Mouse (Mus musculus) layer of hippocampus, postnatal 10 days (tissue): ENCODE results near the gene Olfr1341. TPM values are rescaled to one million over a fixed set of nuclear protein-coding genes. Genes with fewer than 3 reads are reported as not detected.
A peak's percentile ranks its signal among the peaks of the same experiment; 100 is the strongest.

Experiments
- DNase-seq, 2 experiments: peaks; one replicate each; pipeline ENCODE4 v3.0.0; 2021; ENCODE audit warnings: low spot score in 2 of 2
- long read RNA-seq: library from polyadenylated mRNA; stranded (forward); transcript quantifications from one replicate; pipeline ENCODE4 v2.0.0, GENCODE M21; 2023
- total RNA-seq, 2 experiments: library from RNA; stranded (reverse); gene quantifications; 2 replicates each; pipeline ENCODE4 v1.2.3; 2021

Olfr1341 gene
- total RNA-seq: not detected
- long read RNA-seq: 0 reads

DNA sequence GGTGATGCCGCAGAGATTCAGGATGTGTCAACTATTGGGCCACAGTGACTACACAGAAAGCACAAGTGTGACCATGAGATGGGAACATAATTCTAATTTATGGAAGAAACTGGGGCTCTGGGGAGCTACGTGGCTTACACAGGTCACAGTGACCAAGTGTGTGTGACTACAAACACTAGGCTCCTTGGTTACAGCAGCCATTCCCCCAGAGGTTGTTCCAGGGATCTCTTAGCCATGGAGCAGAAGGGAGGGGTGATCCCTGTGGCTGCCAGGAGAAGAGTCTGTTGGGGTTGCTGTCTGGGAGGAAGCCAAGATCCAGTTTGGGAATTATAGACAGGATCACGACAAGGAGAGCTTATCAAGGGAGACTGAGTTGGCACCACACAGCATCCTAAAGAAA, at the start of gene Olfr1341:
Olfr1341 (plus strand) TSS at position 301 of the 400 bp plus-strand sequence.
- no peak for DNase-seq

- DNase-seq: no peak
These were observed 44.7 kb upstream of the Olfr1341 start, which contains the start of gene Olfr62 for GRCm38 (mm10) chr4:118658652-118659051. TSS of gene Olfr62 (plus strand) at chr4:118658952.

GRCm38 (mm10) chr4:118687086-118687485, 16.2 kb upstream of the Olfr1341 start:
- DNase-seq: no peak

DNA sequence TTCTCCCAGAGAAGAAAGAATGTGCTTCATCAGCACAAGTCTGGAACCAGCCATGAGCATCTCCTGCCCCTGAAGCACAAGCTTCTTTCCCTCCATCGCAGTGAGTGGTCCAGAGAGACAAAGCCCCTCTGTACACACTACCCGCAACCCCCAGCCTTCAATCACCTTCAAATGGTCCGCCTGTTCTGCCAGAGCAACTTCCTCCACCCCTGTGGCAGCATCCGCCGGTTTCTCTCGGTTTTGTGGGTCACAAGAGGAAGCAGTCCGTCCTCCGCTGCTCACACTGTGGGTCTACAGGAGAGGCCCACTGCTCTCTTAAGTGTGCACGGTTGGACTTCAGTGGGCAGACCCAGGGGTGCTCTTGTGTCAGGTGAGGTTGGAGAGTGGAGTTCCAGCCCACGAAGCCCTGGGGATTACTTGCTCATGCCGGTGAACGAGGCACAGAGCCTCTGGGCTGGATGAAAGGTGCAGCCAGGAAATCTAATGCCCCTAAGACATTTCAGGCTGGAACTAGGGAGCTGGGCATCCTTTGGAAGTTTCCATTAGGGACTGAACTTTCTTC, 10.8 kb upstream of the Olfr1341 start, which contains the start of gene Olfr1342:
Olfr1342 (minus strand) TSS at position 345 of the 562 bp plus-strand sequence.
- no peak for DNase-seq

DNA sequence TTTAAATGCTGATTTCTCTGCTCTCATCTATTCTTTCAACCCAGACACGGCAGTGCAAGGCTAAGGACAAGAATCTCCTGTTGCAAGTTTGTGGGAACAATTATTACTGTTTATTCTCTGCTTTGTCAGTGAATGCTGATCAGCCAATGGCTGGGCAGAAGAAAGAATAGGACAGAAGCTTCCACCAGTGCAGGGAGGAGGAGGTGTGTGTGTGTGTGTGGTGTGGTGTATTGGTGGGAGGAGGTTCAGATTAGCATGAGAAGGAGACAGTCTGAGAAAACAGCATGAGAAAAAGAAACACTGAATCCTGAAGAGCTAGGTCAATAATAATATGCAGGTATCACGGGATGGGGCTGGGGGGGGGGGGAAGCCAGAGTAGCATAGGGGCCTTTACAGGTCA, 9.5 kb upstream of the Olfr1341 start:
- no peak for DNase-seq

DNA sequence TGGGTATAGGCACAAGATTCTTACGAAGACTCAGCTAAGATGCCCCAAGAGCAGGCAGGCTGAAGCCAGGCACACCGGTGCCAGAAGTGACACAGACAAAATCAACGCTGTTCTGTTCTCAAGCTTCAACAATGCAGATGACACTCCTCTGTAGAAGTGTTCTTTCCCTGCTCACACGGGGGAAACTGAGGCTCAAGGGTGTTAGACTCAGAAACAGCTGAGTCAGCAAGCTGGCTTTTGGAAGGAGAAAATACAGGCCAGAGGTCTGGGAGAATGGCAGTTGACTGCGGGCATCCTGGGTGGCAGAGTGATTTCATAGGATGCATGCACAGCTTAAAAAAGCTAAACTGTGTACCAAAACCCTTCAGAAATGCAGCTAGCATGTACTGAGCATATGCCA, 4.8 kb downstream of the Olfr1341 start:
- DNase-seq: no peak

- DNase-seq: no peak
These were observed 8.3 kb downstream of the Olfr1341 start for GRCm38 (mm10) chr4:118711656-118712055.

DNA sequence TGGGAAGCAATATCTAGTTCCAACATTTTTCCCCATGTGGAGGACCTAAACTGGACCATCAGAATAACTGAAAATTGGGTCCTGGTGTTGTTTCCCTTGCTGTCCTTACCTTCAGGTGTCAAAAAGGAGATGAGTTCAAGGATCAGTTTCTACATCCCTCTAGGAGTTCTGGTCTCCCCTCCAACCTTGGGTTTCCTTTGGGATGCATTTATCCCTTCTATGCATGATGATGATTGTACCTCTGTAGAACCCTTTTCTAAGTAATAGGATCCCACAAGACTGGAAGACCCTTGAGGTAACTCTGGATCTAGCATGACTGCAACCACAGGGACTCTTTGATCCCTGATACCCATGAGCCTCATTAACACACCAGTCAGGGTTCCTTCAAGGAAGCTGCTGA, 16.5 kb downstream of the Olfr1341 start, which contains the start of gene Olfr1340:
Olfr1340 (plus strand) TSS at position 301 of the 400 bp plus-strand sequence.
- DNase-seq: no peak

DNA sequence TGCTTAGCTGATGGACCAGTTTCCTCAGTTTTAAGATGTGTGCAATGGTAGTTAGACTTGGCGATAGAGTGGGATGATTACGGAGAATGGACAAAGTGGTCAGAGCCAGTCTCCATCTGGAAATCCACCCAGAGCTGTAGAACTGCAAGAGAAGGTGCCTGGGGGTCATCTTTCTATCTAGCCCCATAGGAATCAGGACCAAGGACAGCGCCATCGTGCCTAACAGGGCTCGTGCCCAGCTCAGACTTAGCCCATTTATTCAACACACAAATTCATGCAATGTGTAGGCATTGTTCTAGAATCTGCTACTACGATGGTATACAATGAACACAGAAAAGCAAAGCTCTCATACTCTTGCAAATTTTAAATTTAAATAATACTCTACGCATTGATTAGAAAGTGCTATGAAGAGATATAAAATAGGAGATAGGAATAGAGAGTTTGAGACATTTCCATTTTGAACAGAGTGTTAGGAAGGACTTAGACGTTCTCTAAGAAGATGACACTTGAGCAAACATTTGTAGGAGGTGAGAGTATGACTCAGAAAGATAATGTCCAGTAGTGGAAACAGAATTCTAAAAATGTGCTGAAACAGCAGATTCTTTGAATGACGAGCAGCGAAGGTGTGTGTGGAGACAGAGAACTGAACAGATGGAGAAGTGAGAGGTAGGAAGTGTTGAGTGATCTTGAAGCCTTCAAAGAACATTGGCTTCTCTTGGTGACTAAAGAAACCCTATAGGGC, 18.6 kb downstream of the Olfr1341 start:
- DNase-seq: no peak

DNA sequence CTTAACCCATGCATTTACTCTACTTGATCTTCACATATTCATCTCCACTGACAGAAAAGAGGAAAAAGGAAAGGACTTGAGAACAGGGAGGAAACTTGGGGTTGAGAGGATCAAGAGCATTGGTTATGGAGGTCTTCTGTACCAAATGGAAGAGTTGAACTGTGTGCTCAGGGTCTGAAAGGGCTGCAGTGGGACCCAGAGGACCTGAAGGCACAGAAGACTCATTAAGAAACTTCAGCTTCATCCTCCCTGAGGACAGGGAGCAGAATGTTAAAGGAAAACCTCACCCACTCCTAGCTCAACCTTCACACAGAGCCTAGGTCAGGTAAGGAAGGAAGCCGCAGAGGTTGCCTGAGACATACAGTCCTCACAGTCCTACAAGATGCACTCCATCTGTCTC, 28.6 kb downstream of the Olfr1341 start, which contains the start of gene Olfr1339:
Olfr1339 (plus strand) TSS at position 301 of the 400 bp plus-strand sequence.
- no peak for DNase-seq

DNA sequence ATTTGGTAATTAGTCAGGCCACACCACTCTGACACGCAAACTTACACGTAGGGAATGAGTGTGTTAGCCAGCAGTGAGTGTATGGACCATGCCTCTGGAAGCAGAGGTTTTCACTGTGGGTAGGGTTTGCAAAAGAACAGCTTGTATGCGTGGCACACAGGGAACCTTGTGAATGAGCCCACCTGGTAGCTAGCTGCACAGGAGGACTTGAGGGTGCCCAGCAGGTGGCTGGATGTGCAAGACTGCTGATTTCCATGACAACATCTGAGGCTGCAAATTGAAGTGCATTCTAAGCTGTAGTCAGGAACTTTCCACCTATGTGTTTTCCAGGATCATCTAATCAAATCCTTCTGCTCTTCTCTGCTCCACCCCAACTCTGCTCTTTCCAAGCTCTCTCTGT, 36.3 kb downstream of the Olfr1341 start:
- no peak for DNase-seq

DNA sequence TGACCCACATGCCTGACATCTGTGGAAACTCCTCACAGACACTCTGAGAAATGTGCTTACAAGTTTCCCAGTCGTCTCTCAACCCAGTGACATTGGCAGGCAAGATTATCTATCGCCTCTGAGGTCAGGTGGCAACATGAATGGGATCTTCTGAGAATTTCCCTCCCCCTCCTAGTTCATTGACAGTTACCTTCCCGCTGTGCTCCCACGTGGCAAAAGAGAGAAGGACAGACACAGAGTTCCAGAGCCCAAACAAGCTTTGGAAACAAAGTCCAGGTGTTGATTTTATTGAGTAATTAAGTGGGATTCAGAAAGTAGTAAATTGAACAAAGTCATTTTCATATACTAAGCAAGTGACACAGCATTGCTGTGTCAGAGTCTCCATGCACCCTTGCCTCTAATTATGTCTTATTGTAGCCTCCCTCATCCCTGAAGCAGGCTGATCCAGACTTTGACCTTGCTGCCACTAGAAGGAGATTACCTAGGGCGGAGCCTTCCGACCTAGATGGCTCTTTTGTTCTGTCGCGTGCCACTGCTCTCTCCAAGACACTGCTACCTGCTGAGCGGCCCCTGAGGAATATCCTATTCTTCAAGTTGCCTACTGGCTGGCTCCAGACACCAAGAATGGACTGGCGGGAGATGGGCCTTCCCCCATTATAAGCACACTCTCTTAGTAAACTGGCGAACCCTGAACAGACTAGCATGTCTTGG, 37.8 kb downstream of the Olfr1341 start:
- DNase-seq: no peak

GRCm38 (mm10) chr4:118741881-118742280, 38.6 kb downstream of the Olfr1341 start:
- DNase-seq: peak; percentile 7 to 11

- no peak for DNase-seq
These were observed 55.3 kb downstream of the Olfr1341 start, which contains the start of gene Olfr1338 for GRCm38 (mm10) chr4:118758637-118759036. TSS of gene Olfr1338 (minus strand) at chr4:118758737.

Other genes starting within 250 kb of the Olfr1341 start
- gene Mpl, start 246.0 kb upstream of the Olfr1341 start, total RNA-seq: under 1 TPM in 1 of 2 experiments, not detected in 1; 0.16 TPM
- gene Tie1, start 213.5 kb upstream of the Olfr1341 start, total RNA-seq: 10 to 100 TPM; 15.3 to 16.2 TPM
- not detected for gene 2610528J11Rik, start 176.5 kb upstream of the Olfr1341 start, total RNA-seq
- 1 to 10 TPM in 1 of 2 experiments, under 1 TPM in 1; 0.58 to 1.2 TPM for gene Tmem125, start 159.5 kb upstream of the Olfr1341 start, total RNA-seq
- 1 to 10 TPM in 1 of 2 experiments, under 1 TPM in 1; 0.80 to 1.0 TPM for gene Cfap57, start 82.7 kb upstream of the Olfr1341 start, total RNA-seq
- gene Ebna1bp2, start 82.7 kb upstream of the Olfr1341 start, total RNA-seq: 10 to 100 TPM; 61.3 to 62.9 TPM
- not detected for gene Olfr62, start 44.6 kb upstream of the Olfr1341 start, total RNA-seq
- gene Olfr1342, start 10.8 kb upstream of the Olfr1341 start, total RNA-seq: not detected
- not detected for gene Olfr1340, start 16.6 kb downstream of the Olfr1341 start, total RNA-seq
- not detected for gene Olfr1339, start 28.7 kb downstream of the Olfr1341 start, total RNA-seq
- not detected for gene Olfr1338, start 55.2 kb downstream of the Olfr1341 start, total RNA-seq
- not detected for gene Olfr1337, start 79.1 kb downstream of the Olfr1341 start, total RNA-seq
- gene Olfr1335, start 106.4 kb downstream of the Olfr1341 start, total RNA-seq: not detected
- not detected for gene Olfr1333, start 132.8 kb downstream of the Olfr1341 start, total RNA-seq
- gene Olfr1331, start 161.1 kb downstream of the Olfr1341 start, total RNA-seq: not detected
- not detected for gene Olfr1330, start 185.1 kb downstream of the Olfr1341 start, total RNA-seq
- not detected for gene Olfr1329, start 213.9 kb downstream of the Olfr1341 start, total RNA-seq
- gene Olfr1328, start 235.1 kb downstream of the Olfr1341 start, total RNA-seq: not detected